Mouse (Mus musculus) spleen, adult 2 months (tissue): Measurements from ENCODE around the gene Ap2a2. TPM values are rescaled to one million over a fixed set of nuclear protein-coding genes. Genes with fewer than 3 reads are reported as not detected.

Experiments
- DNase-seq, 2 experiments: peaks; one replicate each; pipeline versions ENCODE4 v3.0.0 to v3.0.0-alpha.2; 2012 to 2021; ENCODE audit warnings: low spot score in 2 of 2, low read depth in 1 of 2
- H3K27ac ChIP-seq: fragments of 200-500 bp; 2 replicates; pipeline ENCODE4 v1.5.1; 2012; ENCODE audit warnings: low read length, inconsistent platforms; ENCODE audit not compliant: insufficient read depth
- H3K27me3 ChIP-seq: fragments of 200-500 bp; 2 replicates; pipeline ENCODE4 v1.6.1; 2012; ENCODE audit warnings: mild to moderate bottlenecking, moderate library complexity, low read length, inconsistent platforms; ENCODE audit not compliant: control insufficient read depth, insufficient read depth
- H3K36me3 ChIP-seq: fragments of 200-500 bp; 2 replicates; pipeline ENCODE4 v1.6.1; 2012; ENCODE audit warnings: mild to moderate bottlenecking, low read length, inconsistent platforms; ENCODE audit not compliant: control insufficient read depth, insufficient read depth
- H3K4me1 ChIP-seq: fragments of 200-500 bp; 2 replicates; pipeline ENCODE4 v1.6.1; 2011; ENCODE audit warnings: inconsistent platforms; ENCODE audit not compliant: control insufficient read depth, insufficient read depth, insufficient read length
- H3K4me3 ChIP-seq: fragments of 200-500 bp; 2 replicates; pipeline ENCODE4 v1.5.1; 2011; ENCODE audit warnings: mild to moderate bottlenecking, inconsistent platforms; ENCODE audit not compliant: insufficient read depth, insufficient read length; ENCODE audit errors: extremely low read depth
- CTCF ChIP-seq: fragments of 200-500 bp; IDR thresholded peaks from 2 replicates; pipeline ENCODE4 v1.5.1; 2011; ENCODE audit warnings: mild to moderate bottlenecking, inconsistent platforms; ENCODE audit not compliant: insufficient read depth, insufficient read length, insufficient replicate concordance; ENCODE audit errors: extremely low read depth
- POLR2A ChIP-seq: fragments of 200-500 bp; IDR thresholded peaks from 2 replicates; pipeline ENCODE4 v1.6.1; 2011; ENCODE audit warnings: low read depth, low read length, inconsistent platforms
- WGBS: fragments of 180-500 bp; shearing (Covaris S2); methylation state at CpG from one replicate; pipeline ENCODE4 v1.1.7; 2018; 5-methylcytosine and 5-hydroxymethylcytosine counted together
- polyA plus RNA-seq: library from polyadenylated mRNA; depleted of rRNA; stranded (reverse); fragments of >200 nt; gene quantifications from 2 replicates; pipeline ENCODE4 v1.2.3, GENCODE M21; 2012

Ap2a2 gene
- polyA plus RNA-seq, 1 experiment, result 26.3 TPM

DNA sequence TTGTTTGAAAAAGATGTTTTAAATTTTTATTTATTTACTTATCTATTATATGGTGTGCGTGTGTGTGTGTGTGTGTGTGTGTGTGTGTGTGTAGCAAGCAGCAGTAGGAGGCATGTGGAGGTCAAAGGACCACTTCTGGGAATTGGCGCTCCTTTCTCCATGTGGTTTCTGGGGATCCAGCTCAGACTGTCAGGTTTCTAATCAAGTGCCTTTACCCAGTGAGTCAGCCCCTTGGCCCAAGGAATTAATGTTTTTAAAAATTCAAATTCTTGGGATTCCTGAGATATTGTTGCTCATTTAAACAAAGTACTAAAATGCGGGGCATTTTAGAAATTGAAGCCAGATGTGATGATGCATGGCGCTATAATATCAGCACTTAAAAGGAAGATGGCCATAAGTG is 20.3 kb upstream of the Ap2a2 start:
- no peak for DNase-seq
- Histone ChIP-seq H3K27ac (no peak overlapping the region), H3K36me3 (no peaks in the 10 kb centered on the region), H3K27me3 (no peaks in the 10 kb centered on the region), H3K4me1 (peaks cover 16% of the 10 kb centered on the region; the same call in 1 of the 2 replicates), H3K4me3 (no peak overlapping the region)
- 89% methylated on average over 4 of the region's 4 CpGs for WGBS
- no peak for TF ChIP-seq CTCF
- TF ChIP-seq POLR2A, result no peak

DNA sequence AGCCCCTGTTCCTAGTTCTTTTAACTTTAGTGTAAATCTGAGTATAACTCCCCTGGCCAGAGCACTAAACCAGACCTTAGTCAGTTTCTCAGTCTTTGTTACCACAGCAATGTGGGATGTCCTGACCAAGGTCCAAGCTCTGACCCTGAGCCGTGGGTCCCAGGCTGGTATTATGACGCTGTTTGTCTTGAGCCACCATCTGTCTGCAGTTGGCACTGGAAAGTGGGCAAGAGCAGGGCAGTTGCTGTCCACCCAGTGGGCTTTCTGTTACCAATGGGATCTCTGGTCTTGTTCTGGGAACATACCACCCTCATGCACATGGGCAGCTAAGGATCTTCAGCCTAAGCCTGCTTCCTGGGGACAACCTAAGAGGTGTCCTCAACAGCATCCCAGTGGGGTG is 19.4 kb upstream of the Ap2a2 start:
- WGBS, result 90% methylated on average over 2 of the region's 2 CpGs
- no peak overlapping the region for H3K4me3 ChIP-seq
- no peak overlapping the region for H3K27ac ChIP-seq
- no peaks in the 10 kb centered on the region for H3K36me3 ChIP-seq
- H3K27me3 ChIP-seq, result no peaks in the 10 kb centered on the region
- H3K4me1 ChIP-seq, result peaks cover 16% of the 10 kb centered on the region; the same call in 1 of the 2 replicates
- no peak for DNase-seq
- TF ChIP-seq POLR2A (no peak), CTCF (no peak)

DNA sequence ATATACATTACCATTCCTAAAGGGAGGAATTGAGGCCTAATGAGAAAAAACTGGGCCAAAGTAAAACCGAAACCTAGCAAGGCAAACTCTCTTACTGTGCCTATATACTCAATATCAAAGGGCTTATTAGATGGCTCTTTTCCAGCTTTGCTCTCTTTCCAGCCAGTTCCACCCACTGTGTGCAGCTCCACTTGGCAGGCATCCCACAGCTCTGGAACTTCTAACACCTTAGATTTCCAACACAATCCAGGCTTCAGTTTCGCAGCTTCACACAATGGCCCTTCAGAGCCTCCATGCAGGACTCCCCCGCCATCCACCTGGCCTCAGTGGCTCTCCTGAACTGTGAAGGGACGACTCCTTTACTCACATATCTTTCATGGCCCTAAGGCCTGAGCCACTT is 17.3 kb upstream of the Ap2a2 start:
- TF ChIP-seq CTCF, result no peak
- H3K27ac ChIP-seq, result no peak overlapping the region
- no peak overlapping the region for H3K4me3 ChIP-seq
- 90% methylated on average over 4 of the region's 4 CpGs for WGBS
- peaks cover 9% of the 10 kb centered on the region; the same call in 1 of the 2 replicates for H3K4me1 ChIP-seq
- H3K36me3 ChIP-seq, result no peaks in the 10 kb centered on the region
- no peaks in the 10 kb centered on the region for H3K27me3 ChIP-seq
- no peak for DNase-seq

DNA sequence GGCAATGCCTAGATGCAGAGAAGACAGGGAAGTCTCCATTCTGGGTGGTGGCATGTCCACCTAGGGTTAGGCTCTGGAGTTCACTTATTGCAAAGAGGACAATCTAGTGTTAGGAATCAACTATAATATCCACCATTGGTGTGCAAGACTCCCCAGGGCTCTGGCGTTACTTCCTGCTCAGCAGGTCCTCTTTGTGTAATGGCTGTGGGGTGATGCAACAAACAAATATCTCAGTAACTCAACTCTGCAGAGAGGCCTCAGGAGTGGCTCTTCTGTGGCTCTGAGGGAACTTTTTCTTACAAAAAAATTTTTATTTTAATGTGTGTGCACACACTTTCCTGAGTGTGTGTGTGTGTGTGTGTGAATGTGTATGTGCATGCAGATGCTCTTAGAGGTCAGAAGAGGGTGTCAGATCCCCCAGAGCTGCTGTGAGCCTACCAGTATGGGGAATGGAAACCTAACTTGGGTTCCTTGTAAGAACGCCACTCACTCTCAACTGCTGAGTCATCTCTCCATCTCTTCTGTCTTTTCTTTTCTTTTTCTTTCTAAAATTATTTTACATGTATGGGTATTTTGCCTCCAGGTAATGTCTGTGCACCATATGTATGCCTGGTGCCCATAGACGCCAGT is 12.4 kb upstream of the Ap2a2 start:
- no peak overlapping the region for H3K27ac ChIP-seq
- H3K4me3 ChIP-seq, result no peak overlapping the region

DNA sequence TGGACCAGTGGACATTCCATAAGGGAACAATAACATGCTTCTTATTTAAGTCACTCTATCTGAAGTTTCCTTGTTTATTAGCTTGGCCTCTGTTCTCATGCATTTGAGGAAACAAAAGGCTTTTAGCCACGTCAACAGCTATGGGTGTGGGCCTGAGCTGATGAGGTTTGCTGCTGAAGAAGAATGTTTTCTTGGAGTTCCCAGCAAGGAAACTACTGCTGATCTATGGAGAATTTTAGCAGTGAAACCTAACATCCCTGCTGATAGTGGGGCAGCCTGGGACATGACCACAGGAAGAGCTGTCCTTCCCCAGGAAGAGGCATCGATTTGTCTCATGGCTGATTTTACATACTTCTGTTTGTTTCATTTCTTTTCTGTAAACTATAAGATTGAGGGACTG is 11.5 kb upstream of the Ap2a2 start:
- WGBS, result 75% methylated on average over 2 of the region's 2 CpGs
- H3K4me3 ChIP-seq, result no peak overlapping the region

More for the DNA sequence above, 12.4 kb upstream of the Ap2a2 start:
- Histone ChIP-seq H3K27me3 (no peaks in the 10 kb centered on the region), H3K36me3 (no peaks in the 10 kb centered on the region), H3K4me1 (no peaks in the 10 kb centered on the region)
- TF ChIP-seq POLR2A, result no peak
- 84% methylated on average over 3 of the region's 3 CpGs for WGBS
- no peak for DNase-seq

DNA sequence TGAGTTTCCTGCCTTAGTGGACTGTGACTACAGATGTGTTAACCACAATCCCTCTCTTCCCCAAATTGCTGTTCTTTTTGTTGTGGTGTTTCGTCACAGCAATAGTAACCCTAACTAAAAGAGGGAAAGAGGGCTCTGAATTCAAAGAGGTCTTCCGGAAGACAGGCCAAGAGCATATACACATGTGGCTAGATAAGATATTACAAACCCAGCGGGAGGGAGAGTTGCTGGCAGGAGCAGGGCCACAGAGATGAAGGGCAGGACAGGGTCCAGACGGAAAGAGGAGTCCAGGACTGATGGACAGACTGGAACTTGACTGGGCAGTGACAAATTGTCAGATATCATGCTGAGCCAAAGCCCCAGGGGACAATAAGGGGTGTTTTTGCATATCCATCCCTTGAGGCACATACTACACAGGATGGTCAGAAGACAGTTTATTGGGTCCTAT is 3.6 kb upstream of the Ap2a2 start:
- Histone ChIP-seq H3K27me3 (no peaks in the 10 kb centered on the region), H3K36me3 (no peaks in the 10 kb centered on the region), H3K27ac (peak overlapping the region; percentile 20; the same call in 1 of the 2 replicates), H3K4me3 (no peak overlapping the region), H3K4me1 (peaks cover 6% of the 10 kb centered on the region)
- 17% methylated on average over 4 of the region's 4 CpGs for WGBS
- TF ChIP-seq POLR2A (no peak), CTCF (no peak)
- no peak for DNase-seq

More for the DNA sequence above, 11.5 kb upstream of the Ap2a2 start:
- Histone ChIP-seq H3K27me3 (no peaks in the 10 kb centered on the region), H3K4me1 (no peaks in the 10 kb centered on the region), H3K36me3 (no peaks in the 10 kb centered on the region), H3K27ac (0 out of 2 replicates have a peak overlapping the region, but pooled peaks have one; percentile 6)
- DNase-seq, result no peak
- no peak for TF ChIP-seq POLR2A
- TF ChIP-seq CTCF, result no peak

DNA sequence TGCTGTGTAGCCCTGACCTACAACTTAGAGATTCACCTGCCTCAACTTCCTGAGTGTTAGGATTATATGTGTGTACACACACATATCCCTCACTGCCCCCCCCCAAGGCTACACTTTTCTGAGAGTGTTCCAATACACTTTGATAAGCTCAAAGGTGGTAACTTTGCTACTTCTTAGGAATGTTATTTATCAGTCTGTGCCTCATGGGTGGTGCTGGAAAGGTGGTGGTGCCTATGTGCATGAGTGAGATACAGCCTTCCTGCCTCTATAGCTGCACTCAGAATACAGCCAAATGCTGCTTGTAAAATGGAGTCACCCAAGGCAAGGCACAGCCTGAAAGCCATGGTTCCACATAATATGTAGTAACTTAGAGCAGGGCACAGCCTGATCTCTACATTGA is 3.0 kb upstream of the Ap2a2 start:
- peaks cover 6% of the 10 kb centered on the region for H3K4me1 ChIP-seq
- DNase-seq, result no peak
- H3K36me3 ChIP-seq, result no peaks in the 10 kb centered on the region
- no peak for TF ChIP-seq CTCF
- no peak for TF ChIP-seq POLR2A
- no peak overlapping the region for H3K4me3 ChIP-seq
- H3K27ac ChIP-seq, result no peak overlapping the region
- H3K27me3 ChIP-seq, result no peaks in the 10 kb centered on the region
